Mouse (Mus musculus): ENCODE measurements at regions not wholly inside any gene's neighbourhood (a gene's known extent, or its start where the extent isn't known, plus 50 kb on each side); places are given as distances from the start of the nearest gene placed in this dataset.

DNA sequence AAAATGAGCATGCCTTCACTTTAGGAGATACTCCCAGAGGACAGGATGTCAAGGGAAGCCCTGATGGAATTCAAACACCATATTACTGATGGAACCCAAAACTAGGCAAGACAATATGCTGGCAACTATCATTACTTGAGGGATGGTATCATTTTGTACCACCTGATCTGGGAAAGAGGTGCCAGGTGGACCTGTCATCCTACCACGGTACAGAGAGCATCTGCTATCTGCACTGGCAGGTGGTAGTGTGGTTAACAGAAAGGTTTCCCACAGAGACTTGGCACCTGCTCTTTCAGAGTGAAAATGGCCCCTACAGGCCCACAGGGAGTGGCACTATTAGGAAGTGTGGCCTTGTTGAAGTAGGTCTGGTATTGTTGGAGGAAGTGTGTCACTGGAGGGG is 111.0 kb upstream of the Il12b start:
- Histone ChIP-seq H3K36me3 (ENCODE audit: insufficient read depth, low read length) (no peaks in the 10 kb centered on the region), H3K4me1 (ENCODE audit: insufficient read depth, low read length) (no peaks in the 10 kb centered on the region), H3K4me3 (ENCODE audit: low read depth, low read length) (no peak overlapping the region), H3K27ac (ENCODE audit: low read depth, low read length) (no peak overlapping the region), H3K9ac (replicated peaks; ENCODE audit: low read length, poor library complexity, severe bottlenecking) (no peak overlapping the region), H3K27me3 (ENCODE audit: insufficient read depth, low read length) (no peaks in the 10 kb centered on the region), H3K9me3 (ENCODE audit: low read length) (no peaks in the 10 kb centered on the region), H3K4me2 (ENCODE audit: low read depth, low read length, poor library complexity, severe bottlenecking) (no peak overlapping the region)
- no peak for TF ChIP-seq CTCF (IDR thresholded peaks at IDR 0.05)
- no peak for DNase-seq (ENCODE audit: low spot score)
- 85% methylated on average over 1 of the region's 1 CpGs for WGBS
- no peak for ATAC-seq (ENCODE audit: low FRiP score)

- no peaks in the 10 kb centered on the region for H3K36me3 ChIP-seq (ENCODE audit: insufficient read depth, low read length)
- no peak for TF ChIP-seq CTCF (IDR thresholded peaks at IDR 0.05)
- no peak overlapping the region for H3K27ac ChIP-seq (ENCODE audit: low read depth, low read length)
- WGBS = 85% methylated on average over 8 of the region's 8 CpGs
- ATAC-seq (ENCODE audit: low FRiP score) = no peak
- no peak overlapping the region for H3K9ac ChIP-seq (replicated peaks; ENCODE audit: low read length, poor library complexity, severe bottlenecking)
- no peak for DNase-seq (ENCODE audit: low spot score)
- H3K9me3 ChIP-seq (ENCODE audit: low read length) = no peaks in the 10 kb centered on the region
- no peak overlapping the region for H3K4me2 ChIP-seq (ENCODE audit: low read depth, low read length, poor library complexity, severe bottlenecking)
- no peak overlapping the region for H3K4me3 ChIP-seq (ENCODE audit: low read depth, low read length)
- H3K4me1 ChIP-seq (ENCODE audit: insufficient read depth, low read length) = no peaks in the 10 kb centered on the region
- H3K27me3 ChIP-seq (ENCODE audit: insufficient read depth, low read length) = no peaks in the 10 kb centered on the region
Observed at GRCm38 (mm10) chr11:44303786-44304185, 96.1 kb upstream of the Il12b start.

GRCm38 (mm10) chr11:44316061-44316460 is 83.8 kb upstream of the Il12b start:
- H3K4me1 ChIP-seq (ENCODE audit: insufficient read depth, low read length) = no peaks in the 10 kb centered on the region
- H3K4me3 ChIP-seq (ENCODE audit: low read depth, low read length) = no peak overlapping the region
- no peaks in the 10 kb centered on the region for H3K27me3 ChIP-seq (ENCODE audit: insufficient read depth, low read length)
- no peak overlapping the region for H3K9ac ChIP-seq (replicated peaks; ENCODE audit: low read length, poor library complexity, severe bottlenecking)
- DNase-seq (ENCODE audit: low spot score) (no peak), ATAC-seq (ENCODE audit: low FRiP score) (no peak)
- H3K9me3 ChIP-seq (ENCODE audit: low read length) = no peaks in the 10 kb centered on the region
- no peak overlapping the region for H3K27ac ChIP-seq (ENCODE audit: low read depth, low read length)
- TF ChIP-seq CTCF (IDR thresholded peaks at IDR 0.05) = no peak
- WGBS = 66% methylated on average over 8 of the region's 8 CpGs
- no peak overlapping the region for H3K4me2 ChIP-seq (ENCODE audit: low read depth, low read length, poor library complexity, severe bottlenecking)
- no peaks in the 10 kb centered on the region for H3K36me3 ChIP-seq (ENCODE audit: insufficient read depth, low read length)

DNA sequence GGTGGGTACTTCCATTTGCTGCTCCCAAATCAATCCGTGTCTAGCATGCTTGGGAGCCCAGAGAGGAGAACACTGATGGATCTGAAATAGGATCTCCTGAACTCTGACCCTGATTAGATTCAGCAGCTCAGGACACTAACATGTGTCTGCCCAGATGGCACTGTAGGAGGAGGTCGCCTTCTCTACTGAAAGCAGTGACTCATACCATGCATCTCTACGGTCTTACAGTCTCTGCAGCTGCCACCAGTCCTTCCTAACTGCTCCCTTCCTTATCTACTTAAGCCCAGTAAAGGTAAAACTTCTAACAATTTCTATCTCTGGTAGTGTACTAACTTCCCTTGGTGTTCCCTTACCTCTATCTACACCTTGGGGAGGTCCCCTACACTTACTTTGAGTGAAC is 80.7 kb upstream of the Il12b start:
- no peak for TF ChIP-seq CTCF (IDR thresholded peaks at IDR 0.05)
- ATAC-seq (ENCODE audit: low FRiP score) (no peak), DNase-seq (ENCODE audit: low spot score) (no peak)
- Histone ChIP-seq H3K9ac (replicated peaks; ENCODE audit: low read length, poor library complexity, severe bottlenecking) (no peak overlapping the region), H3K4me1 (ENCODE audit: insufficient read depth, low read length) (no peaks in the 10 kb centered on the region), H3K9me3 (ENCODE audit: low read length) (no peaks in the 10 kb centered on the region), H3K27ac (ENCODE audit: low read depth, low read length) (no peak overlapping the region), H3K4me3 (ENCODE audit: low read depth, low read length) (no peak overlapping the region), H3K27me3 (ENCODE audit: insufficient read depth, low read length) (no peaks in the 10 kb centered on the region), H3K4me2 (ENCODE audit: low read depth, low read length, poor library complexity, severe bottlenecking) (no peak overlapping the region), H3K36me3 (ENCODE audit: insufficient read depth, low read length) (no peaks in the 10 kb centered on the region)
- WGBS = 91% methylated on average over 3 of the region's 3 CpGs

GRCm38 (mm10) chr11:44323314-44323713 is 76.5 kb upstream of the Il12b start:
- H3K36me3 ChIP-seq (ENCODE audit: insufficient read depth, low read length) = no peaks in the 10 kb centered on the region
- no peak overlapping the region for H3K4me3 ChIP-seq (ENCODE audit: low read depth, low read length)
- DNase-seq (ENCODE audit: low spot score) = no peak
- H3K9ac ChIP-seq (replicated peaks; ENCODE audit: low read length, poor library complexity, severe bottlenecking) = no peak overlapping the region
- no peaks in the 10 kb centered on the region for H3K4me1 ChIP-seq (ENCODE audit: insufficient read depth, low read length)
- ATAC-seq (ENCODE audit: low FRiP score) = no peak
- no peaks in the 10 kb centered on the region for H3K9me3 ChIP-seq (ENCODE audit: low read length)
- TF ChIP-seq CTCF (IDR thresholded peaks at IDR 0.05) = no peak
- H3K27me3 ChIP-seq (ENCODE audit: insufficient read depth, low read length) = no peaks in the 10 kb centered on the region
- H3K27ac ChIP-seq (ENCODE audit: low read depth, low read length) = no peak overlapping the region
- WGBS = 63% methylated on average over 2 of the region's 2 CpGs
- no peak overlapping the region for H3K4me2 ChIP-seq (ENCODE audit: low read depth, low read length, poor library complexity, severe bottlenecking)

GRCm38 (mm10) chr11:44325066-44325465 is 74.8 kb upstream of the Il12b start:
- no peak overlapping the region for H3K27ac ChIP-seq (ENCODE audit: low read depth, low read length)
- 90% methylated on average over 4 of the region's 4 CpGs for WGBS

More at GRCm38 (mm10) chr11:44325066-44325465, 74.8 kb upstream of the Il12b start:
- Histone ChIP-seq H3K4me2 (ENCODE audit: low read depth, low read length, poor library complexity, severe bottlenecking) (no peak overlapping the region), H3K36me3 (ENCODE audit: insufficient read depth, low read length) (no peaks in the 10 kb centered on the region), H3K9me3 (ENCODE audit: low read length) (no peaks in the 10 kb centered on the region), H3K9ac (replicated peaks; ENCODE audit: low read length, poor library complexity, severe bottlenecking) (no peak overlapping the region), H3K27me3 (ENCODE audit: insufficient read depth, low read length) (no peaks in the 10 kb centered on the region), H3K4me3 (ENCODE audit: low read depth, low read length) (no peak overlapping the region), H3K4me1 (ENCODE audit: insufficient read depth, low read length) (no peaks in the 10 kb centered on the region)
- ATAC-seq (ENCODE audit: low FRiP score) = no peak
- no peak for TF ChIP-seq CTCF (IDR thresholded peaks at IDR 0.05)
- no peak for DNase-seq (ENCODE audit: low spot score)
